Mouse (Mus musculus) liver, postnatal 0 days (tissue): ENCODE measurements around the gene Gm20795. TPM values are rescaled to one million over a fixed set of nuclear protein-coding genes. Genes with fewer than 3 reads are reported as not detected.
"Not testable (repeated sequence)": the region's sequence is repeated elsewhere in the genome, so short reads cannot be mapped to it uniquely, and the experiment has no call there.

Experiments used
- ATAC-seq: fragments of 200-750 bp; cut with Nextera tagmentation; 2 replicates; pipeline ENCODE4 v1.8.0; 2017; ENCODE audit warnings: mild to moderate bottlenecking, moderate library complexity
- DNase-seq: peaks from one replicate; pipeline ENCODE4 v3.0.0-alpha.2; 2016
- H3K27ac ChIP-seq: fragments of 300-500 bp; sonication (generic); 2 replicates; pipeline ENCODE4 v1.5.1; 2014; ENCODE audit warnings: antibody characterized with exemption, moderate library complexity, mild to moderate bottlenecking, low read depth
- H3K27me3 ChIP-seq: fragments of 300-500 bp; sonication (generic); 2 replicates; pipeline ENCODE4 v1.6.1; 2014; ENCODE audit warnings: low read length, control low read depth, mixed read lengths; ENCODE audit not compliant: insufficient read depth
- H3K36me3 ChIP-seq: fragments of 300-500 bp; sonication (generic); replicated peaks from 2 replicates; pipeline ENCODE4 v1.6.1; 2014; ENCODE audit warnings: mild to moderate bottlenecking, control low read depth, low read length, moderate library complexity, mixed read lengths; ENCODE audit not compliant: insufficient read depth
- H3K4me1 ChIP-seq: fragments of 300-500 bp; sonication (generic); 2 replicates; pipeline ENCODE4 v1.6.1; 2014; ENCODE audit warnings: antibody characterized with exemption, mild to moderate bottlenecking, control low read depth; ENCODE audit not compliant: insufficient read depth
- H3K4me2 ChIP-seq: fragments of 300-500 bp; sonication (generic); 2 replicates; pipeline ENCODE4 v1.6.1; 2014; ENCODE audit warnings: low read depth, mild to moderate bottlenecking, low read length, moderate library complexity, mixed read lengths
- H3K4me3 ChIP-seq: fragments of 300-500 bp; sonication (generic); 2 replicates; pipeline ENCODE4 v1.5.1; 2014; ENCODE audit warnings: low read depth, low read length
- H3K9ac ChIP-seq: fragments of 300-500 bp; sonication (generic); replicated peaks from 2 replicates; pipeline ENCODE4 v1.6.1; 2014; ENCODE audit warnings: mild to moderate bottlenecking, moderate library complexity
- H3K9me3 ChIP-seq: fragments of 300-500 bp; sonication (generic); 2 replicates; pipeline ENCODE4 v1.6.1; 2016; ENCODE audit warnings: mild to moderate bottlenecking, control low read depth, low read length, mixed read lengths
- WGBS: fragments of 180-500 bp; shearing (Covaris S2); extraction: QIAGEN DNeasy Blood & Tissue Kit; methylation state at CpG from one replicate; pipeline ENCODE4 v1.1.7; 2014; ENCODE audit not compliant: insufficient replicate concordance; 5-methylcytosine and 5-hydroxymethylcytosine counted together
- polyA plus RNA-seq: library from polyadenylated mRNA; unstranded; fragments of >200 nt; fragmentation: Nextera tagmentation; extraction: Ambion mirVana; gene quantifications from 2 replicates; pipeline ENCODE4 v1.2.1, GENCODE M21; 2015

Gene Gm20795
- polyA plus RNA-seq = not detected in 2 replicates

DNA sequence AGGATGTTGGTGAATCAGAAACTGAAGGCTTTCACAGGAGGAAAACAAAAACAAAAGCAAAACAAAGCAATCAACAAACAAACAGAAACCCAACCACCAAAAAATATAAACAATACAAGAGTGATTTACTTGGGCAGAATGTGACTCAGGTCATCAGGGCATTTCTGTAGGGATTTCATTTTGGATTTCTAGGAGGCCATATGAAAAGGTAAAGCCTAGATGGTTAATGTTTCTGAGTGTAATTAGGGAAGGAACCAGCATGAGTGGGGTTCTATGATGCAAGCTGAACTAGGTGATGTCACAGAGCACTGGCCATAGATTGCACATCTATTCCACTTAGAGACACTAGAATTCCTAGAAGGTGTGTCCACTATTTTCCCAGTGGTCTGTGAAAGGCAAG, at the start of gene Gm20795:
TSS of gene Gm20795 (plus strand) at position 301 of the 400 bp plus-strand sequence.
- not testable (repeated sequence) for H3K4me1 ChIP-seq, H3K9me3 ChIP-seq, H3K36me3 ChIP-seq, H3K27me3 ChIP-seq, DNase-seq, H3K27ac ChIP-seq, H3K4me3 ChIP-seq, H3K9ac ChIP-seq, ATAC-seq, H3K4me2 ChIP-seq

DNA sequence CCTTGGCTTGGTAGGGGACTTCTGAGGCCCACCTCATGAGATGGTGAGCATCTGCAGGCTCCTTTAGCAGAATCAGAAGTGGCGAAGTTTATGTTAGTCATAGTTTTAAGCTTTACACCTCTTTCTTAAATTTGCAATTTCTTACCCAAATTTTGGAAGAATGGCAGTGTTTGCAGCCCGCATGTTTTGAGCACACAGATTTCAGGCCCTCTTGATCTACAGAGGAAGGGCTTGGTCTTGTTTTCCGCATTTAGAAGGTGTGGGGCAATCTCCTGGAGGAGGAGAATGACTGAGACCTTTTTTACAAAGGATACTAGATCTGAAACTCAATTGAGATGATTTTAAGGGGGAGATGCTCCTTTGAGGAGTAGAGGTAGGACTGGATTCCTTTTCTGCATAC, 29.0 kb upstream of the Gm20795 start, which contains the start of gene Gm21797:
TSS of gene Gm21797 (minus strand) at position 101 of the 400 bp plus-strand sequence.
- H3K27me3 ChIP-seq, H3K36me3 ChIP-seq, H3K27ac ChIP-seq, H3K4me3 ChIP-seq, H3K4me1 ChIP-seq, DNase-seq, H3K9me3 ChIP-seq, H3K4me2 ChIP-seq, ATAC-seq, H3K9ac ChIP-seq: not testable (repeated sequence)
- no CpG with 5 or more reads among the region's 3 CpGs for WGBS

Other genes starting within 250 kb of the Gm20795 start
- not detected in 2 replicates for gene Gm21852, start 152.9 kb upstream of the Gm20795 start, polyA plus RNA-seq
- not detected in 2 replicates for gene Gm21797, start 29.1 kb upstream of the Gm20795 start, polyA plus RNA-seq